Mouse (Mus musculus): ENCODE results near the gene Clk3.
A peak's percentile ranks its signal among the peaks of the same experiment; 100 is the strongest.

Clk3 gene

GRCm38 (mm10) chr9:57769539-57770069 is 3.9 kb upstream of the Clk3 start:
- peak; percentile 88 for DNase-seq

GRCm38 (mm10) chr9:57767231-57767630 is 1.6 kb upstream of the Clk3 start:
- no peak for DNase-seq

- no peak for DNase-seq
Observed at GRCm38 (mm10) chr9:57766431-57766830, 771 bp upstream of the Clk3 start.

GRCm38 (mm10) chr9:57764974-57765363 is 691 bp downstream of the Clk3 start:
- DNase-seq: peak; percentile 96

GRCm38 (mm10) chr9:57764147-57764973 is 1.3 kb downstream of the Clk3 start:
- peak; percentile 72 for DNase-seq

- DNase-seq: peak; percentile 54
Observed at GRCm38 (mm10) chr9:57762563-57762991, 3.1 kb downstream of the Clk3 start.

- no peak for DNase-seq
Observed at GRCm38 (mm10) chr9:57761563-57762551, 3.8 kb downstream of the Clk3 start.

- DNase-seq: no peak
Observed at GRCm38 (mm10) chr9:57760416-57761146, 5.1 kb downstream of the Clk3 start.

GRCm38 (mm10) chr9:57759289-57759688 is 6.4 kb downstream of the Clk3 start:
- DNase-seq: peak; percentile 86

GRCm38 (mm10) chr9:57758528-57758927 is 7.1 kb downstream of the Clk3 start:
- peak; percentile 77 for DNase-seq

- peak; percentile 83 for DNase-seq
Observed at GRCm38 (mm10) chr9:57757578-57757977, 8.1 kb downstream of the Clk3 start.

- DNase-seq: no peak
Observed at GRCm38 (mm10) chr9:57750901-57751300, 14.8 kb downstream of the Clk3 start.

- DNase-seq: no peak
Observed at GRCm38 (mm10) chr9:57748831-57749230, 16.8 kb downstream of the Clk3 start.

- no peak for DNase-seq
Observed at GRCm38 (mm10) chr9:57748137-57748536, 17.5 kb downstream of the Clk3 start.

GRCm38 (mm10) chr9:57747067-57747466 is 18.6 kb downstream of the Clk3 start:
- DNase-seq: no peak

GRCm38 (mm10) chr9:57744462-57745091 is 21.1 kb downstream of the Clk3 start:
- DNase-seq: no peak

- no peak for DNase-seq
Observed at GRCm38 (mm10) chr9:57739863-57740262, 25.8 kb downstream of the Clk3 start.

- no peak for DNase-seq
Observed at GRCm38 (mm10) chr9:57733606-57734005, 32.1 kb downstream of the Clk3 start.

GRCm38 (mm10) chr9:57728312-57728711 is 37.3 kb downstream of the Clk3 start:
- no peak for DNase-seq

- no peak for DNase-seq
Observed at GRCm38 (mm10) chr9:57724701-57725100, 41.0 kb downstream of the Clk3 start.

- no peak for DNase-seq
Observed at GRCm38 (mm10) chr9:57723796-57724195, 41.9 kb downstream of the Clk3 start.

GRCm38 (mm10) chr9:57723315-57723715 is 42.3 kb downstream of the Clk3 start:
- DNase-seq: no peak
